Mouse (Mus musculus): Measurements from ENCODE around the gene Gm6034.
A peak's percentile ranks its signal among the peaks of the same experiment; 100 is the strongest.
"Not testable (repeated sequence)": the region's sequence is repeated elsewhere in the genome, so short reads cannot be mapped to it uniquely, and the experiment has no call there.

Gm6034 gene

GRCm38 (mm10) chr17:36042610-36043169 is at the start of gene Gm6034, which contains the start of gene H2-T22:
Gm6034 (plus strand) TSS chr17:36042961.
H2-T22 (minus strand) TSS chr17:36042747.
- DNase-seq (ENCODE audit: low read depth, low spot score) = peak; percentile 94

DNA sequence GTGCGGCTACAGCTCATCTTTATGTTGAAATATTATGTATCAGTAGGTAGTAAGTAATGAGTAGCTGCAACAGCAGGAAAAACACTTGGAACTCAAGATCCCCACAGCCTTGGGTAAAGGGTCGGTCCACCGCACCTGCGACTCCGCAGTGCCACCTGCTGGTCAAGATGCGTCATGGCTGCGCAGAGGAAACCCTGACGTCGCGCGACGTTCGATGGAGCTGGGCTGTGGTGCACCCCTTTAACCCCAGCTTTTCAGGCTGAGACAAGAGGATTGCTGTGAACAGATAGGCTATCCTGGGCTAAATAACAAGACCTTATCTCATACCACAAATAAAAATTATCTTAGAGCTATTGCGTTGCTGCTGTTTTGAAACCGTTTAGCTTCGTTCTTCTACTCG is 49.1 kb upstream of the Gm6034 start:
- DNase-seq (ENCODE audit: low read depth, low spot score) = peak; percentile 80

- peak; percentile 88 for DNase-seq (ENCODE audit: low read depth, low spot score)
These were observed 48.4 kb upstream of the Gm6034 start for GRCm38 (mm10) chr17:35994175-35994878.

DNA sequence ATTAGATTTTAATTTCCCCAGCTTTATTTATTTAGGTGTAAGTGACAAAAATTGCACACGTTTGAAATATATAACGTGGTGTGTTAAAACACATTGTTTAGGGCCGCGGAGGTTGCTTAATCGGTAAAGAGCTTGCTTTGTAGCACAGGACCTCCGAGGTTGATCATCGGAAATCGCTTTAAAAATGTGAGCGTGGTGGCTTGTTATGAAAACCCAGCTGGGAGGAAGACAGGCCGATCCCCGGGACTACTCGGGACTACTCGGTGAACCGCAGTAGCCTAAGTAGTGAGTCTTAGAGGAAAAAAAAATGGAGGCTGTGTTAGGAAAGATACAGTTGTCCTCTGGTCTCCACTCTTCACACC is 47.9 kb upstream of the Gm6034 start:
- no peak for DNase-seq (ENCODE audit: low read depth, low spot score)

DNA sequence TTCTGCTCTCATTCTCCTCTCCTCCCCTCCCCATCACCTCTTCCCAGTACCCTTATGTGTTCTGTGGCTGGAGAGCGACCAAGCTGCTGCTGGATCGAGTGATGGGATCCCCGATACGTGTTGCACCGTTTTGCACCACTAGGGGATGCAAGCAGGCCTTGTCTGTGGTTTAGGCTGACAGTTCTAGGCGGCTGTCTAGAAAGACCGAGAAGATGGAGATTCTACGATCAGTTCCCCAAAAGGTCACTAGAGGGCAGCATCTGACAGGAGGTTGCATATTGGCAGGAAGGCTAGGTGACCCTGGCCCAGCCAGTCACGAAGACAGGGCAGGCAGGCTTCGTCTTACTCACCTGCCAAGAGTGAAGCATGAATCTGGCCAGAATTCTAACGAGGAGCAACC is 45.8 kb upstream of the Gm6034 start:
- peak; percentile 94 for DNase-seq (ENCODE audit: low read depth, low spot score)

DNA sequence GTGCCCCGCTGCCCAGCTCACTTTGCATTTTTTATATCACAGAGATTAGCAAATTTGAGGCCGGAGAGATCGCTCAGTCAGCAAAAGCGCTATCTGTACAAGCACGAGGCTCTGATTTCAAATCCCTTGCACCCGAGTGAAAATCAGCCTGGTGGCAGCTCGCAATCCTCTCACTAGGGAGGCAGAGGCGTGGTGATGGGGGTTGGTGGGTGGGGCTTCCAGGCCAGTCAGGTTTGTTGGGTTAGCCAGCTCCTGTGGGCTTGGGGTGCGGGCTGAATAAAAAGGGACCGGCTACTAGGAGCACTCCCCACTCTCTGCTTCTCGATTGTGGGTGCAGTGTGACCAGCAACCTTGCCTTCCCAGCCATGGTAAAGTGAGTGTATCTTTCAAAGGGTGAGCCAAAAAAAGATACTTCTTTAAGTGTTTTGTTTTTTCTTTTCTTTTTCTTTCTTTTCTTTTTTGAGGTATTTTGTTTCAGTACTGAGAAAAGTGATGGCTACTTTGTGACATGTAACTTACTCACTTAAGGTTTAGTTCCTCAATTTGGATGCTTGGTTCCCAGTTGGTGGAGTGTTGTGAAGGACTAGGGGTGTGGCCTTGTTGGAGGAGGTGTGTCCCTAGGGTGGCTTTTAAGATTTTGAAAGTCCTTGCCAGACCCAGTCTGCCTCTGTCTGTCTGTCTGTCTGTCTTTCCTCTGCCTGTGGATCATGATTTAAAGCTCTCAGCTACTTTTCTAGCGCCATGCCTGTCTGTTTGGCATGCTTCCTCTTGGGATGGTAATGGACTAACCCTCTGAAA is 44.8 kb upstream of the Gm6034 start:
- no peak for DNase-seq (ENCODE audit: low read depth, low spot score)

DNA sequence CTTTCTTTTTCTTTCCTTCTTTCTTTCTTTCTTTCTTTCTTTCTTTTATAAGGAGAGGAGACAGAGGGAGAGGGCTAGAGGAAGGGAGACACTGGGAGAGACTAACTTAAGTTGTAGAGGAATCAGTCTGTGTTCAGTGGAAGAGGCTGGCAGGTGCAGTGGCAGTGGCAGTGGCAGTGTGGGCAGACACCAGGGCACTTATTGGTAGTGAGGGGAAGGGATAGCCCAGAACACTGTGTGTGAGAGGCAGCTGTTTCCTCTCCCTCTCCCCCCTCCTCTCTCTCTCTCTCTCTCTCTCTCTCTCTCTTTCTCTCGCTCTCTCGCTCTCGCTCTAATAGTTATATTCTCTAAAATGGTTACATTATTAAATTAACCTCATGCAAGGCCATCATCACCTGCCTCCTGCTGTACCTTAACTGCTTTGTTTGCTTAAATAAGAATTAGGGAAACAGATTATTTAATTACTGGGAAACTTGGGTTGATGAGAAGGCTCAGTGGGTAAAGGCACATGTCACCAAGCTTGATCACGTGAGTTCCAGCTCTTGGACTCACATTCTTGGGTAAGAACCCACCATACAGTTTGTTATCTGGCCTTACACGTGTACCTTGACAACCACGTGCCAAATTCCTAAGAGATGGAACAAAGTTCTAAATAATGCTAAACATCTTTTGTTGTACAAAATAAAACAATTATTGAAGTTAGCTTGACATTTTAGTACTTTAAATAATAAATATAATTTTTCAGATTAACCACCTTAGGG is 44.0 kb upstream of the Gm6034 start:
- DNase-seq (ENCODE audit: low read depth, low spot score) = no peak

DNA sequence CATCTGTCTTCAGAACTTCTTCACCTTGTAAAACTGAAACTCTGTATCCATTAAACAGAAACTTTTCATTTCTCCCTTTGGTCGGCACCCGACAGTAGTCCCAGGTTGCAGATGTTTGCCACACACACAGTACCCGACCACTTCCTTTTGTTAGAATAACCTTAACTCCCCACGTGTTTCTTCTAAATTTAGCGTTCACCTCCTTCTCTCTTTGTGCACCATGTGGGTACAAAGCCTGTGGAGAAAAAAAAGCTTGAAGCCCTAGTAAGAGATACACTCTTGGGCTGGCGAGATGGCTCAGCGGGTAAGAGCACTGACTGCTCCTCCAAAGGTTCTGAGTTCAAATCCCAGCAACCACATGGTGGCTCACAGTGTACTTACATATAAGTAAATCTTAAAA is 43.4 kb upstream of the Gm6034 start:
- no peak for DNase-seq (ENCODE audit: low read depth, low spot score)

- DNase-seq (ENCODE audit: low read depth, low spot score) = no peak
These were observed 42.4 kb upstream of the Gm6034 start for GRCm38 (mm10) chr17:36000349-36000748.

DNA sequence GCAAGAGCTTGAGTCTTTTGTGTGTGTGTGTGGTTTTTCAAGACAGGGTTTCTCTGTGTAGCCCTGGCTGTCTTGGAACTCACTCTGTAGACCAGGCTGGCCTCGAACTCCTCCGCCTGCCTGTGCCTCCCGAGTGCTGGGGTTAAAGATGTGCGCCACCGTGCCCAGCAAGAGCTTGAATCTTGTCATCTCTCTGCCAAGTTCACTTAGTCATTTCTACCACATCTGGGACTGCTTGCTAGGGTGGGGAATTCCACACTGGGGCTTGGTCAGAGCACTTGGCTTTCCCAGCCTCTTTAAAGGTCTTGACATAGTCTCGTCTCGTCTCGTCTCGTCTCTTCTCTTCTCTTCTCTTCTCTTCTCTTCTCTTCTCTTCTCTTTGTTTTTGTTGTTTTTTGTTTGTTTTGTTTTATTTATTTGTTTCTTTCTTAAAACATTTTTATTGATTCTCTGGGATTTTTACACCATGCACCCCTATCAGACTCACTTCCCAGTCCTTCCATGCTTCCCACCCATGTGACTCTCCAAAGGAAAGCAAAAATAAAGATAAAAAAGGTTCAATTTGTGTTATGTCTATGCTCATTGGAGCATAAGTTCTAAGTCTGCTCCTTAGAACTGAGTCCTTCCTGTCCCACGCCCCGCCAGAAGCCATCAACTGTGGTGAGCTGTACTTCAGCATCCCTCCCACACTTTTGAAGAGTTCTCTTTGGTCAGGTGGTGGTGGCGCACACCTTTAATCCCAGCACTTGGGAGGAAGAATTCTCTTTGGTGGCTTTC is 41.5 kb upstream of the Gm6034 start:
- DNase-seq (ENCODE audit: low read depth, low spot score) = no peak

- DNase-seq (ENCODE audit: low read depth, low spot score) = no peak
These were observed 40.8 kb upstream of the Gm6034 start for GRCm38 (mm10) chr17:36001966-36002365.

DNA sequence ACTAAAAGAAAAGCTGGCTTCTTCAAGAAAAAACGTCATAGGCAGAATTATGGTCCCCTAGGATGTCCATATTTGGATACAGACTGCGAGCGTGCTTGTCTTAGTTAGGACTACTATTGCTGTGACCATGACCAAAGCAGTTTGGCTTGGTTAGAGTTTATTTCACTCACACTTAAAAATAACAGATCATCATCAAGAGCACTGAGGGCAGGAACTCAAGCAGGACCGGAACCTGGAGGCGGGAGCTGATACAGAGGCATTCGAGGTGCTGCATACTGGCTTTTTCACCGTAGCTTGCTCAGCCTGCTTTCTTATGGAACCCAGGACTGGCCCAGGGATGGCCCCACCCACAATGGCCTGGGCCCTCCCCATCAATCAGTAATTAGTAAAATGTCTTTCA is 39.4 kb upstream of the Gm6034 start:
- DNase-seq (ENCODE audit: low read depth, low spot score) = no peak

DNA sequence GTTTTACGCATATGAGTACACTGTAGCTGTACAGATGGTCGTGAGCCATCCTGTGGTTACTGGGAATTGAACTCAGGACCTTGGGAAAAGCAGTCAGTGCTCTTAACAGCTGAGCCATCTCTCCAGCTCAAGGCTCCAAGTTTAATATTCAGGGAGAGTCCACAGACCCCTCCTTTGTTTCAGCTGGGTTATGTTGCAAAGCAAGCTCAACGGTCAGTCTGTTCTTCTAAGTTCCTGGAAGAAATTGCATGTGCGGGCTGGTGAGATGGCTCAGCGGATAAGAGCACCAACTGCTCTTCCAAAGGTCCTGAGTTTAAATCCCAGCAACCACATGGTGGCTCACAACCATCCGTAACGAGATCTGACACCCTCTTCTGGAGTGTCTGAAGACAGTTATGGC is 38.4 kb upstream of the Gm6034 start:
- DNase-seq (ENCODE audit: low read depth, low spot score) = not testable (repeated sequence)

DNA sequence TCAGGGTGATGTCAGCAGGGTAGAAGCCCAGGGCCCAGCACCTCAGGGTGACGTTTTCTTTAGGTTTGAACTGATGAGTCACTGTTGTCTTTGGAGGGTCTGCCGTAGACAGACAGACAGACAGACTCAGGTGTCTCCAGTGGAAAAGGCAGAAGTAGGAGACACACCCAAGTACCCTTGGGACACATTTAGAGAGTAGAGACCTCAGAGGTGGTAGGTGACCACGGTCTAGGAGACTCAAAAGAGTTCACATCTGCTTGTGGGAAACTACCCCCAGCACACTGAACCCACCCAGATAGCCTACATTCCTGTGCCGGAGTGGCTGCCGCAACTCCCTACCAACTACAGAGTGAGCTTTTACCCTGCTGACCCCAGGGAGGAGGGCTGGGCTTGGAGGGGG is 27.8 kb upstream of the Gm6034 start:
- no peak for DNase-seq (ENCODE audit: low read depth, low spot score)

- no peak for DNase-seq (ENCODE audit: low read depth, low spot score)
These were observed 25.7 kb upstream of the Gm6034 start for GRCm38 (mm10) chr17:36017046-36017445.

- no peak for DNase-seq (ENCODE audit: low read depth, low spot score)
These were observed 23.8 kb upstream of the Gm6034 start for GRCm38 (mm10) chr17:36018979-36019378.

GRCm38 (mm10) chr17:36019519-36019918 is 23.2 kb upstream of the Gm6034 start:
- no peak for DNase-seq (ENCODE audit: low read depth, low spot score)

GRCm38 (mm10) chr17:36020191-36021073 is 22.3 kb upstream of the Gm6034 start, which contains the start of gene H2-T24:
H2-T24 (minus strand) TSS chr17:36020560.
- DNase-seq (ENCODE audit: low read depth, low spot score) = peak; percentile 64

- no peak for DNase-seq (ENCODE audit: low read depth, low spot score)
These were observed 21.5 kb upstream of the Gm6034 start for GRCm38 (mm10) chr17:36021309-36021708.

DNA sequence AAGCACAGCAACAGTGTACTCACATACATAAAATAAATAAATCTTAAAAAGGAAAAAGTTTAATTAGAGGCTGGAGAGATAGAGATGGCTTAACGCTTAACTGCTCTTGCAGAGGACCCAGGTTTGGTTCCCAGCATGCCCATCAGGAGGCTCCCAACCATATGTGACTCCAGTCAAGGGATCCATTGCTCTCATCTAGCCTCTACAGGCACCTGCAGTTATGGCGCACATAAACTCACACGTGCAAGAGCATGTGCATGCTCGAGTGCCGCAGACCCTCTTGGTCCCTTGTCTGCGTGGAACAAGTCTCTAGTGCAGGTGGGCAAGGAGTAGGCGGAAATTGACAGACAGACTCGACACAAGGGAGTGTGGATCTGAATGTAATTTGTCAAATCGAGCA is 20.7 kb upstream of the Gm6034 start:
- no peak for DNase-seq (ENCODE audit: low read depth, low spot score)
